Comparison of ENCODE assay signal across 9 mouse cellular contexts in the genomic region with DNA sequence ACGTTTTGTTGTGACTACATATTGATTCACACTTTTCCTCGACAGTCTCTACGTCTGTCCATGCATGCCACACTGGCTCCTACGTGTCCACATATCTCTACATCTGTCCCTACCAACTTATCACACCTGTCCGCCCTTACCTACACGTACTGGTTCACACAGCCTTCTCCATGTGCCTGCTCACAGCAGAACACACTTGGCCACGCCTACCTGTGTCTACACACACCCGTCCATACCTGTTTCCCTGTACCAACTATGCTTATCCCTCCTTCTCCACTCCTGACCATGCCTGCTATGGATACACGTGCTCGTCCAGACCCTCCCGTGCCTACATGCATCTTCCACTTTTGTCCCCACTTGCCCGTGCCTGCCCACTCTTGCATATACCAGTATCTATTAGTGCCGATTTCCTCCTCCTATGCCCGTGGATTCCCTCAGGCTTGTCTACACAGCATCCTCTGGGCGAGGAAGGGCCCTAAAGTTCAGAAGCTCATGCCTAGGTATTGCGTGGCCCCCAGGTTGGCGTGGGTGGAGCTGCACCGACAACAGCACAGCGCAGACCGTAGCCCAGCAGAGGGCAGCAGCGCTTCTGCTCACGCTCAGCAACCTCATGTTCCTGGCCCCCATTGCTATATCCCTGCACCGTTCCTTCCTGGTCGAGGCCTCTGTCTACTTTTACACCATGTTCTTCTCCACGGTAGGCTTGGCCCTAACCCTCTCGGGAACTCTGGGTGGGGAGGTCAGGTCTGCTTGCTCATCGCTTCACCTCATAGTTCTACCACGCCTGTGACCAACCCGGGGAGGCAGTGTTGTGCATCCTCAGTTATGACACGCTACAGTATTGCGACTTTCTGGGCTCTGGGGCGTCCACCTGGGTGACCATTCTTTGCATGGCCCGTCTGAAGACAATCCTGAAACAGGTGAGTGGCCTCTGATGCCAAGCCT. TPM values are rescaled to one million over a fixed set of nuclear protein-coding genes. Genes with fewer than 3 reads are reported as not detected.
DNase-seq lines count a peak whose midpoint lies in the region; ATAC-seq lines count a peak whose summit lies in the region.
"Had no signal": no experiment of that assay in that cellular context is flagged by ENCODE, and none has a peak within 500 bp of the region (broad histone marks: within the 10 kb centered on the region; RNA-seq: fewer than 3 reads in every experiment).

No protein-coding gene starts in this region.

- no peaks in the 10 kb centered on the region for H3K9me3 ChIP-seq in forebrain, embryonic 10.5 days
- H3K9me3 ChIP-seq in forebrain, embryonic 15.5 days = no peaks in the 10 kb centered on the region
- H3K9me3 ChIP-seq: midbrain, embryonic 12.5 days had no signal

- H3K9ac ChIP-seq in forebrain, embryonic 15.5 days (replicated peaks) = no peak overlapping the region
- H3K9ac ChIP-seq: midbrain, embryonic 12.5 days had no signal

- peaks cover 48% of the 10 kb centered on the region for H3K27me3 ChIP-seq in forebrain, embryonic 10.5 days (ENCODE audit: poor library complexity, severe bottlenecking)
- H3K27me3 ChIP-seq in forebrain, embryonic 15.5 days = peaks cover 10% of the 10 kb centered on the region

- no peak overlapping the region for H3K27ac ChIP-seq in forebrain, embryonic 10.5 days
- H3K27ac ChIP-seq in forebrain, embryonic 15.5 days (replicated peaks) = no peak overlapping the region
- H3K27ac ChIP-seq: midbrain, embryonic 12.5 days had no signal

- no peak overlapping the region for H3K4me2 ChIP-seq in forebrain, embryonic 15.5 days (replicated peaks)
- H3K4me2 ChIP-seq: midbrain, embryonic 12.5 days had no signal

- peaks cover 6% of the 10 kb centered on the region for H3K36me3 ChIP-seq in forebrain, embryonic 10.5 days (replicated peaks)
- H3K36me3 ChIP-seq in forebrain, embryonic 15.5 days = no peaks in the 10 kb centered on the region

- peak; percentile 55 for DNase-seq in forebrain, embryonic 10.5 days (ENCODE audit: extremely low spot score, low spot score)
- DNase-seq in CD8-positive naive resting alpha-beta T cell, adult 2 months (ENCODE audit: low read depth in 2 of 2, low spot score in 2 of 2) = peak; percentile 38 to 56
- DNase-seq in cerebellum, adult 8-10 months = peak; percentile 62
- DNase-seq in gastrocnemius, postnatal 10 days = peak; percentile 61
- DNase-seq in layer of hippocampus, postnatal 10 days (ENCODE audit: low spot score in 2 of 2) = peak; percentile 41 to 64
- peak; percentile 41 for DNase-seq in lung, postnatal 25 days (ENCODE audit: low spot score)
- DNase-seq in right cerebral cortex, postnatal 25 days = peak; percentile 52

- no peak for ATAC-seq in forebrain, embryonic 15.5 days (replicated peaks)

- H3K4me1 ChIP-seq in forebrain, embryonic 10.5 days = peaks cover 28% of the 10 kb centered on the region
- H3K4me1 ChIP-seq in forebrain, embryonic 15.5 days = peaks cover 16% of the 10 kb centered on the region

- H3K4me3 ChIP-seq in forebrain, embryonic 10.5 days = no peak overlapping the region
- no peak overlapping the region for H3K4me3 ChIP-seq in forebrain, embryonic 15.5 days
- H3K4me3 ChIP-seq: midbrain, embryonic 12.5 days had no signal

- WGBS in forebrain, embryonic 10.5 days = 52% methylated on average over 33 of the region's 33 CpGs
- 49% methylated on average over 33 of the region's 33 CpGs for WGBS in forebrain, embryonic 15.5 days

RNA-seq across cellular contexts. Expression of a gene that starts 3.3 kb away (rescaled TPM):
- 318 and 342 TPM in 2 replicates for polyA plus RNA-seq in forebrain, embryonic 10.5 days (2016; fragmentation: Nextera tagmentation; extraction: Ambion mirVana)
- 206 and 217 TPM in 2 replicates for polyA plus RNA-seq in forebrain, embryonic 15.5 days (2015; fragmentation: Nextera tagmentation; extraction: Ambion mirVana)
- 10 to 100 TPM; 48.4 to 52.3 TPM for total RNA-seq in gastrocnemius, postnatal 10 days (2021)
- total RNA-seq in layer of hippocampus, postnatal 10 days (2021) = 10 to 100 TPM; 72.2 to 81.8 TPM

RNA-seq across cellular contexts. Expression of a gene that starts 6.9 kb away (rescaled TPM):
- 1.7 and 1.8 TPM in 2 replicates for polyA plus RNA-seq in forebrain, embryonic 10.5 days (2016; fragmentation: Nextera tagmentation; extraction: Ambion mirVana)
- polyA plus RNA-seq in forebrain, embryonic 15.5 days (2015; fragmentation: Nextera tagmentation; extraction: Ambion mirVana) = 2.1 and 2.3 TPM in 2 replicates
- 1 to 10 TPM; 1.3 to 1.7 TPM for total RNA-seq in gastrocnemius, postnatal 10 days (2021)
- total RNA-seq in layer of hippocampus, postnatal 10 days (2021) = 1 to 10 TPM; 7.6 to 7.8 TPM

RNA-seq across cellular contexts. Expression of a gene that starts 18.4 kb away (rescaled TPM):
- 8.4 and 10.5 TPM in 2 replicates for polyA plus RNA-seq in forebrain, embryonic 10.5 days (2016; fragmentation: Nextera tagmentation; extraction: Ambion mirVana)
- polyA plus RNA-seq in forebrain, embryonic 15.5 days (2015; fragmentation: Nextera tagmentation; extraction: Ambion mirVana) = 11.2 and 17.4 TPM in 2 replicates
- 10 to 100 TPM; 19.3 to 23.1 TPM for total RNA-seq in gastrocnemius, postnatal 10 days (2021)
- total RNA-seq in layer of hippocampus, postnatal 10 days (2021) = 10 to 100 TPM; 23.7 to 25.1 TPM

RNA-seq across cellular contexts. Expression of a gene that starts 24.6 kb away (rescaled TPM):
- polyA plus RNA-seq in forebrain, embryonic 10.5 days (2016; fragmentation: Nextera tagmentation; extraction: Ambion mirVana) = 126 and 138 TPM in 2 replicates
- polyA plus RNA-seq in forebrain, embryonic 15.5 days (2015; fragmentation: Nextera tagmentation; extraction: Ambion mirVana) = 37.1 and 40.7 TPM in 2 replicates
- total RNA-seq in gastrocnemius, postnatal 10 days (2021) = 1 to 10 TPM; 4.9 to 6.4 TPM
- total RNA-seq in layer of hippocampus, postnatal 10 days (2021) = 1 to 10 TPM; 4.6 to 5.7 TPM

RNA-seq across cellular contexts. Expression of a gene that starts 29.9 kb away (rescaled TPM):
- polyA plus RNA-seq in forebrain, embryonic 10.5 days (2016; fragmentation: Nextera tagmentation; extraction: Ambion mirVana) = 23.5 and 24.7 TPM in 2 replicates
- 27.7 and 29.1 TPM in 2 replicates for polyA plus RNA-seq in forebrain, embryonic 15.5 days (2015; fragmentation: Nextera tagmentation; extraction: Ambion mirVana)
- total RNA-seq in gastrocnemius, postnatal 10 days (2021) = 1 to 10 TPM; 5.6 to 6.1 TPM
- total RNA-seq in layer of hippocampus, postnatal 10 days (2021) = 10 to 100 TPM; 24.8 to 25.7 TPM
